Mouse (Mus musculus): Measurements from ENCODE around the gene Bcl6b.

DNA sequence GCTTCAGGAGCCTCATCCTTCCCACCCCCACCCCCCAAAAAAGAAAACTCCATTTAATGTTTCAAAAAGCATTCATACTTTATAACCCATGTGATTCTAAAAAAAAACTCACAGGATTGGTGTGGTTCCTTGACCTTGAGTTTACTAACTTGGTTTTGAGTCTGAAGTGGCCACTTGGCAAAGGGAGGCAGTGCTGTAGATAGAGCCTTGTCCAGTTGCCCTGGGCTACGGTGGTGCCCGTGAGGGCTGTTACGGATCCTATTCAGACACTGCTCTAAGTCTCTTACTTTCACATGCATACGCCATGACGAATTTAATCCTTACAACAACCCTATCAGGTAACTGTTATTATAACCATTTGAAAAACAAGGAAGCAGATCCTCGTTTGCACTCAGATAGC lies 17.6 kb downstream of the Bcl6b start:
- TF ChIP-seq CTCF (IDR thresholded peaks at IDR 0.05; ENCODE audit: extremely low read depth, insufficient read depth, insufficient read length, insufficient replicate concordance) (no peak), POLR2A (IDR thresholded peaks at IDR 0.05; ENCODE audit: low read depth, low read length) (no peak)

All from spleen, adult 2 months (tissue).